Mouse (Mus musculus): ENCODE results near the gene Esrrg.

The Esrrg gene

DNA sequence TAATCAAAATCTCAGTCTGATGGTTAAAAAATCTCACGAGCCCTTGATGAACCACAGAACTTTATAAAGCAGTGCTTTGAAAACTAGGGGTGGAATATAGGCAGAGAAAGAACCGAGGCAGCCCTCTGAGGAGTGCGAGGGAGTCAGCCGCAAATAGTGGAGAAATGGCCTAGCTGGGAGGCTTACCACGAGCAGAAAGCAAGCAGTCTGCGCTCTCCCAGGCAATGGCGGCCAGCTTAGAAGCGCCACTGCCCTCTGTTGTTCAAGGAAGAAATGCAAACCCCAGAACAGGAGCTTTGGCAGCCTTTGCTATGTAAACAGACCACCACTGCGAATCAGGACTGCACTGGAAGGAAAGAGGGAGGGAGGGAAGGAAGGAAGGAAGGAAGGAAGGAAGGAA lies 365.8 kb downstream of the Esrrg start:
- no peak for DNase-seq (ENCODE audit: extremely low read depth, low read depth, low spot score)

DNA sequence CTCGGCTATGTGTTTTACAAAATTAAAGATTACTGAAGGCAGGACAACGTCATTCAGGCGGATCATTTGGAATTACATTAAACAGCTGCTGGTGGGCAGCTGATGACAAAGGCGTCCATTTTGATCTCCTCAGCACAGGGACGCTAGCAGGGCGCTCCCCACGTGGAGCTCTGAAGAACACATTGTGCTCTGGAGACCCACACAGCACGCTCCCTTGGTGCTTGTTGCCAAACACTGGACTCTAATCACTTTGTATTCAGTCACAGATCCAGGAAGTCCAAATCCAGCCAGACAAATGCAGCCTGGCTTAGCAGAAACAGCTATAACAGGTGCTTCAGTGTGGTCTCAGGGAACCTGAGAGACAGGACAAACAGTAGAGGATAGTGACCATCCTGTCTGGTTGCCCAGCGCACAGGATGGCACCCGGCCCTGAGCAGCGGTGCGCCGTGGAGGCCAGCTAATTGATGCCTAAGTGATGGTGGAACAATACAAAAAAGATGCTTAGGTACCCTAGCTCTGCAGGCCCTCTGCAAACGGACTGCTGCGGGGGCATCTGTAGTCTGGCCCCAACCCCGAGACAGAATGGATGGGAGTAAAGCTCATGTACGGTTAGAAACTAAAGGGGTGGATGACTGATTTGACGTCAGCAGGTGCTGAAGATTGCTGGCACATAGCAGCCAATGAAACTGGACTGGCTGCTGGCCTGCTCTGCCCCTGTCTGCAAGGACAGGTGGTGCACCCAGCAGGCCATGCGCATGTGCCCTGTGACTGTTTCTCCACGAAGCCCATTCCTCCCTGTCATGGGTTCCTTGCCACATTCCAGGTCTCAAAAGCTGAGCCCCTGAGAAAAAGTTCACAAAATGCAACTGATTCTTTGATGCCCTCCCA lies 367.1 kb downstream of the Esrrg start:
- DNase-seq (ENCODE audit: extremely low read depth, low read depth, low spot score), result no peak

DNA sequence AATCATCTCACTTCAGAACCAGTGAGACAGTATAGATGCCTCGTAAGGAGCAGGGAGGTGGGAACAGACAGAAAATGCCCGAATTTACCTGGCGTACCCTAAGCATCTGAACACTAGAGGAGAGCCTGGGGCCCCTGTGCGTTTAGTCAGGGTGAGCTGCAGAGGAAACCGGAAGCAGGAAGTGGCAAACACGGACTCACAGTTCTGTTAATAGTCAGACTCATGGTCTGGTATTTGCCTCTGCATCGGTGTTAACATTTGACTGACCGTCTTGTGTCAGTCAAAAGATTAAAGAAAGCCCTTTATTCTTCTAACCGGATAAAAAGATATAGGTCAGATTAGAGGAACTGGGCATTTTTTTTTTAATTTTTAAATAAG lies 367.8 kb downstream of the Esrrg start:
- no peak for DNase-seq (ENCODE audit: extremely low read depth, low read depth, low spot score)

DNA sequence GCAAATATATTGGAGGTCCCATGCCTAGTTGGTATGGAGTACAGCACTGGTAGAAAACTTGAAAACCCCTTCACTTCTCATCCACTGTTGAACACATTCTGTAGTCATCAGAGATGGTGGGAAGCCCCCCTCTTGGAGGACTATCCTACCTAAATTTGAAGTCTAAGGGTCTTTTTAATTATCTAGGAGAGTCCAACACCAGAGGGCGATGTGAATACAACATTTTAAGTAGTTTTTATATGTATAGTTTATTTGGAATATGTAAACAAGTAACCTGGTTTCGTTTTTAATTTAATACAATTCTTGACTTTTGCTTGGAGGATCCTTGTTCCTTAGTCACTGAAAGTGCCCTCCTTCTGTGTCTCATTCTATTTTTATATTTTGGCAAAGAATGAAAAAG lies 372.4 kb downstream of the Esrrg start:
- no peak for DNase-seq (ENCODE audit: extremely low read depth, low read depth, low spot score)

DNA sequence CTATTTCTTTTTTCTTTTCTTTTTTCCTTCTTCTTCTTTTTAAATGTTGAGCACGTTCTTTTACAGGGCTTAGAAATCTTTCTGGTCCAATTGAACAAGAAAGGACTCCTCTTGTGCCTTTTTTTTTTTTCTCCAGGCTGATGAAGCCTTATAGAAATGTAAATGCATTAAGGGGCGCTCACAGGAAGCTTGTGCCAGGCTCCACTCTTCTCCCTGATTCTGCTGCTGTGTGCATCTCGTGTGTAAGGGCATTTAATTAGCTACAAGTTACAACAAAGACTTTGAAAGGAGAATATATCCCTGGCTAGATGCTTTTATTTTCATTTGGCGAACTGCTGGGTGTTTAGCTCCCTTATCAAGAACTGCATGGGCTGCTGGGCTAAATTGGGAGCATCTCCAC lies 374.6 kb downstream of the Esrrg start:
- no peak for DNase-seq (ENCODE audit: extremely low read depth, low read depth, low spot score)

DNA sequence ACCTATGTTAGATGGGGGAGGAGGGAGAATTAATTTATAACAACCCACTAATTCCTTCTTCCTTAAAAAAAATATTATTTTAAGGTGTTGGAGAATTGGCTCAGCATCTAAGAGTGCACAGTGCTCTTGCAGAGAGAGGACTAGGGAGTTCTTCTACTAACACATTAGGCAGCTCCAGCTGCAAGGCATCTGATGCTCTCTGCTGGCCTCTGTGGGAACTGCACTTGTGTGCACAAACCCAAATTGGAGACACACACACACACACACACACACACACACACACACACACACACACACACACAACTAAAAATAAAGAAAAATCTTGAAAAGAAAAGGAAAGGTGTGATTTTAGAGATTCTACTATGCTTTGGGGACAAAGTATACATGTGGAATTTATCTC lies 381.6 kb downstream of the Esrrg start:
- no peak for DNase-seq (ENCODE audit: extremely low read depth, low read depth, low spot score)

DNA sequence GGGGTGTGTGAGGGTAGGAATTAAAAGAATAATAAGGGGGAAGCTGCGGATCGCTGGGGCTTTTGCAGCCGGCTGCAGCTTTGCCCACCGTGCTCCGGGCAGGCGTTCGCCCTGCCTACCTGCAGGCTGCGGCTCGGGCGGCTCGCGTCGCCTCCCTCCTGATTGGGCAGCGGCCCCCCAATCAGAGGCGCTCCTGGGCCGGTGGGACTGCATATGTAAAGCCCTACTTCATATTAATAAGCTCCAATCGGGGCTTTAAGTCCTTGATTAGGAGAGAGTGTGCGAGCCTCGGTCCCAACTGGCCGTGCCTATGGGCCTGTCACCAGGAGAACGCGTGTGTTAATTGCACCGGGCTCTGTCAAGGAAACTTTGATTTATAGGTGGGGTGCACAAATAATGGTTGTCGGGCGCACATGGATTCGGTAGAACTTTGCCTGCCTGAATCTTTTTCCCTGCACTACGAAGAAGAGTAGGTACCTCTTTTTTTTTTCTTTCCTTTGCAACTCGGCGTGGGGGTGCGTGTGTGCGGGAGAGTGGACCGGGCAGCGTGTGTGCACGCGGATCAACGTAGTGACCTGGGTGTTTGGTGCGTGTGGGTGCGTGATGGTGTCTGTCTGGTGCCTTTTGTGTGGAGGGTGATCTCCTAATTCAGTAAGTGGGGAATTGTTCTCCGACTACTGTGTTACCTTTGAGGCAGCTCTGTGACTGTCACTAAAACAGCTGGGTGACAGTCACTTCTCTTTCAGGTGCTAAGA lies 389.2 kb downstream of the Esrrg start:
- no peak for DNase-seq (ENCODE audit: extremely low read depth, low read depth, low spot score)

DNA sequence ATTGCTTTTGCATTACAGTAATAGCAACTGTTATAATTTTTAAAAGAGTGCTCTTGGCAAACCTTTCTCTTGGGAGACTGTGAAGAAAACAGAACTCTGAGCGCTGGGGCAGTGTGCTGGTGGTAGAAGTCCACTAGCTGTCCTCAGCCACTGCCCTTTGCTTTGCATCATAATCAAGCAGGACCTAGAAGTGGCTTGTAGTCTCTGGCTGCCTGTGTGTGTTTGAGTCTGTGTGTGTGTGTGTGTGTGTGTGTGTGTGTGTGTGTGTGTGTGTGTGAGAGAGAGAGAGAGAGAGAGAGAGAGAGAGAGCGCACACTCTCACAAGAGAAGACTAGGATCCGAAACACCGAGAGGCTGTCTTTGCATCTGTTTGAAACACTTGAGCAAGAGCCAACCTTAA lies 390.5 kb downstream of the Esrrg start:
- no peak for DNase-seq (ENCODE audit: extremely low read depth, low read depth, low spot score)

DNA sequence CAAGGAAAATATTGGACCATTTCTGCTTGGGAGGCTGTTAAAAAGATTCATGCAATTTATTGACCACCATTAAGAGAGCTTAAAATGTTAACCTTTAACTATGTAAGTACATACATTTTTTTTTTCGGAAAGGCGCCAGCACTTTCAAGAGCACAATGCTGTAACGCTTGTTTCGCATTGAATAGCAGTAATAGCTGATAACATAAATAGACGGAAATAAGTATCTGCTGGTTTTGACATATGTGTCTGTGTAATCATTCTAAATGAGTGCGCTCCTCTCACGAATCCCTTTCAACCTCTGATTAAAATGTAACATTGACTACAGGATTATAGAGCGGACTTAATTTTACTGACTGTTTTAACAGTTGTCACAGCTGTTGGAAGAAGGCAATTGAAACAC lies 391.6 kb downstream of the Esrrg start:
- DNase-seq (ENCODE audit: extremely low read depth, low read depth, low spot score), result no peak

DNA sequence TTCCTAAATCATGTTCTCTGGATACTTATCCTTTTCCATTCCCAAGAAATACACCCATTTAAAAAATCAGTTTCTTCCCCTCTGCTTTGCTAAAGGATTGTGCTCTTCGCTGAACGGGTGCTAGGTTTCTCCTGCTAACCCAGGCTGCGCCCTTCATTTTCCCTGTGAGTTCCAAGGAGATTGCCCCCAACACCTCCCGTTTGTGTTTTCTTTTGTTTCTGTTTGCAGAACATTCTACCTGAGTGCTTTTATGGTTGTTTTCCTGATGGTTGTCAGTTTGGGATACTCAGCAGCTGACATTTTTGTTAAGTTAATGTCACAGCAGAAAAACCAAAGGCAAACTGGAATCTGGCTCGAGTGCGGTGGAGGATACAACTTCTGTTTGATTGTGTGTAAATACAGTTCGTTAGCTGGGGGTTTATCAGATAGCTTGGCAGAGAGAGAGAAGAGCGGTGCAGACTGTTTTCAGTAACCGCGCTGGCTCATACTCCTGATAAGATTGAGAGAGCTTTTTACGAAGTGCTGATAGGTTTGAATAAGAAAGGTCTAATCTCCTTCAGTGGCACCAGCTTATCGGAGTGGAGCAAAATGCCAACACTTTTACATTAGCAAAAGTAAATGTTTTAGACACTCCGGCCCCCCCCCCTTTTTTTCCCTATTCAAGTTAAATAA lies 398.4 kb downstream of the Esrrg start:
- DNase-seq (ENCODE audit: extremely low read depth, low read depth, low spot score), result no peak

DNA sequence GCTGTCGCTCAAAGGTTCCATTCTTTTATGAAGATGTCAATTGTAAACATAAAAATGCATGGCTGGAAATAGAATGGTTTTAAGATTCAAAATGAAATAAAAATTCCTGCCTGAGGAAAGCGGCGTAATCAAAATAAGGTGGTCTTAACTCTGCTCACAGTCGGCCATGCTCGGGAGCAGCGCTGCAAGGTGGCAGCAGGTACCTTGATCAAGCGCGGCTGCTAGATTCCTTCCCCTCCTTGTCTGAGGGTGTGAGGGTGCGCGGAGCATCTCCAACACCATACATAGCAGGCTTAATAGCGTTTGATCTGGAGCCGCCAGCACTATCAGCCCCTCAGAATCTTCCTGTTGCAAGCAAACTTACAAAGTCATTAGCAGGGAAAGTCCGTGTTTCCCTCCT lies 399.9 kb downstream of the Esrrg start:
- no peak for DNase-seq (ENCODE audit: extremely low read depth, low read depth, low spot score)

DNA sequence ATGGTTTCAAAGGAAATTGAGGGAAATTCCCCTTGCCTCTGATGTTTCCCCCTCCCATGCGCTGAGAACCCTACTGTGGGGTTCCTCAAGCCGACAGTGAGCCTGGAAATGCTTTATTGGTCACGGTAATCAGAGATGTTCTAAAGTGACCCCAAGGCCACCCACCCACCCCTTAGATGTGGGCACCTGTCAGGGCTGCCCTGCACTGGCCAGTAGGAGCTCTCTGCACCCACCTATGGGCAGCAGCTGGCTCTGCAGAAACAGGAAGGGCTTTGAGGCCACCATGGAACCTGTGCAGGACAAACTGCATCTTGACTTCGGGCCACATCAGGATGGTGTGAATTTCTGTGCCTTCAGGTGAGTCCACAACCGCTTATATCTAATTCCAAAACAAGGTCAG lies 401.3 kb downstream of the Esrrg start:
- no peak for DNase-seq (ENCODE audit: extremely low read depth, low read depth, low spot score)

DNA sequence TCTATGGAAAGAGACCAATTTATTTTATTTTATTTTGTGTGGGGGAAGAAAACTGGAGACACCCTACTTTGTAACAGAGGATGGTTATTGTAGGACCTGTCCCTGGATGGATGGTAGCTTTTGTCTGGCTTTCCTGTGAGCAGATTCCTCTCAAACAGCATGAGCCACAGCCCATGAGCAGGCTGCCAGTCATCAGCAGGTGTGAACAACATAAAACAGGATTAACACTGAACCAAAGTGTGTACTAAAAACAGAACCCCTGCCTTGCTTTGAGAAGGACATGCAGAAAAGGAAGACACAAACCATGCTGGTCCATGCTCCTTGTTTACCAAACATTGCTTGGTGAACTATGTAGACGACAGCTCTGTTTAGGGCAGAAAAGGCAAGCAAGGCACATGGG lies 402.3 kb downstream of the Esrrg start:
- DNase-seq (ENCODE audit: extremely low read depth, low read depth, low spot score), result no peak

DNA sequence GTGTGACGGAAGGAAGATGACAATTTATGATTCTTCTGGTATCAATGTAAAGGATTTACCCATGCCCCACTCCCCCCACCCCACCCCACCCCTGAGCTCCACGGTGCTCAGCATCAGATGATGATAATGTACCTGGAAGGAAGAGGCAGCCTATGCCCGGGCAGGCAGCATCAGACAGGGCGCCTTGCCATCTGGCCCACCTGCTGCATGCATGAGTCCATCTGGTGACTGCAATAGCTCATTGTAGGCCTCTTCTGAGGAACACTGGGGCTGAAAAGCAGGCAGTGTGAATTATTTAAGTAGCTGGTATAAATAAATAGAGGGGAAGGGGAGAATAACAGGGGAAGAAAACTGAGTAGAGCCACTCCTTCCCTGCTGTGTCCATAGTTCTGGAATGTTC lies 405.8 kb downstream of the Esrrg start:
- DNase-seq (ENCODE audit: extremely low read depth, low read depth, low spot score), result no peak

DNA sequence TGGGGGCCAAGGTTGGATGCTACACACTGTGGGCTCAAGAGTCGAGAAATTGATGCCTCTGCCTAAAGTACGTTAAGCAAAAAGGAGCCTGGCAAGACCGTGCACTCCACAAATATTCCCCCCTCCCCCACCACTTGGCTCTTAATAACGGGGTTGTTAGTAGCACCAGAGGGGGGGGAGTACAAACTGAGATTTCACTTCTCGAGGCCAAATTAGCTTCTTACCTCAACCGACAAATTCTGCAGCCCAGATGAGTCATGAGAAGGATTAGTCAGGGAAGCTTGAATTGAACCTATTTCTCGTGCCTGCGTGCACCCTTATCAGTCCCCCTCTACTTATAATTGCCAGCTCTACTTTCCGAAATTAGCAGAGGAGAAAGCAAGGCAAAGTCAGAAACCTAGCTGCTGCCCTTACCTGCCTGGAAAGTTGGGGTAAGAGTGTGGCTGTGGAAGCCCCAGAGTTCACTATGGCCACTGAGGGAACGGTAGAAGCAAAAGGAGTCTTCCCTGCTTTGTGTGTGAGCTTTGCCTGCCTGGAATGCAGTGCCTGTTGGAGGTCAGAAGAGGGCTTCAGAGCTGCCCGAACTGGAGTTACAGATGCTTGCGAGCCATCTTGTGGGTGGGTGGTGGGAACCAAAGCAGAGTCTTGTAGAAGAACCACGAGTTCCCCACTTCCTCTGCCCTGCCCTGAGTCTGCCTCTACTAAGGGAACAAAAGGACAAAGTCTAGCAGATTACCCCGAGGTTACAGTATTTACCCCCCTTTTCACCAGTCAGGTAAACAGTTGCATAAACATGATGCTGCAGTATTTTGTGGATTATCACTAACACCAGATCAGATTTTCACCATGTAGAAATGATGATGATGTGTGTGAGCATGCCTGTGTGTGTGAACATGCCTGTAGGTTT lies 409.6 kb downstream of the Esrrg start:
- no peak for DNase-seq (ENCODE audit: extremely low read depth, low read depth, low spot score)

DNA sequence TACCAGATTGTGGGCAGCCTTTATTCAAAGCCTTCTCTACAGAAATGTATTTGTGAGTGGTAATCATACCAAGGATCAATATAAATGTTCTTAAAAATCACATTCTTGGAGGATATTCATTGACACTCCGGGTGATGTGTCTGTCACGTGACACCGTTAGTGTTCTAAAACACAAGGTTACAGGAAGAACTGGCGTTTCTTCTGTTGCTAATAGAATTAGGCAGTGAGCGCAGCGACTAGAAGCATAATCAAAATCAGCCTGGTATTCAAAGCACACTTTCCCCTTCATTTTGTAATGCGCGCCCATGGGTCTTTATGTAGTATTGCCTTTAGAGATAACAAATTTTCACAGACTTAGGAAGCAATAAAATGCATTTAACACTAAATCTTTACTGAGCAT lies 420.6 kb downstream of the Esrrg start:
- DNase-seq (ENCODE audit: extremely low read depth, low read depth, low spot score), result no peak

DNA sequence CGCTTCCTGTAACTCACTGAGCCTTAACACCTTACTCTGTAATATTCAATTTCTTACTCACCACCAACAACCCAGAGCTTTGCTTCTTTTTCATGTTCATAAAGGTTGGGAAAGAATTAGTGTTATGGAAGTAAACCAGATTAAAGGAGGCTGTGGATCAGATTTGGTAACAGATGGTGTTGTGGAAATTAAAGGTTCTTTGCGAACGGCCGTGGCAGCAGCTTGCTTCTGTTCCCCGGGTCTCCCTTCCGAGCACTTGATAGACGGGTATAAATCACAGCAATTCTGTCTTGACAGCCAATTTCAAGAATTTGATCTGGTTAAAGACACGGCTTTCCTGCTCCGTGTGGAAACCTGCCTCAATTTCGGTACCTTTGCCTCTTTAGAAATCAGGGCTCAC lies 421.5 kb downstream of the Esrrg start:
- DNase-seq (ENCODE audit: extremely low read depth, low read depth, low spot score), result no peak

DNA sequence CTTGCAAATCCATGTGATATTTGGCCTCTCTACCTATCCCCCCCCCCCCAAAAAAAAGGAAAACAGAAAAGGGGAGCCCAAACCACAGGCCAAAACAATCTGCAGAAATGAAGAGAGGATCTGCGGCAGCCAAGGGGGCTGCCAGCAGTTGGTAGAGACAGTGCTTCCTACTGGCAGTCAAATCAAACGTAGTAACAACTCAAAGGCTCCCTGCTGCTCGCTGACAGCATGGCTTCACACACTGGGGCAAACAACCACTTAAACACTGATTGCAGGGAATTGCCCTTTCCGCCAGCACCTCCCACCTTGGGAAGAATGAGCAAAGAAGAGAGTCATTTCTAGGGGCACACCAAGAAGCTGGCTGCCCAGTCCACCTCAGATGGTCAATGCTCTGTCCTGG lies 422.7 kb downstream of the Esrrg start:
- DNase-seq (ENCODE audit: extremely low read depth, low read depth, low spot score), result no peak

DNA sequence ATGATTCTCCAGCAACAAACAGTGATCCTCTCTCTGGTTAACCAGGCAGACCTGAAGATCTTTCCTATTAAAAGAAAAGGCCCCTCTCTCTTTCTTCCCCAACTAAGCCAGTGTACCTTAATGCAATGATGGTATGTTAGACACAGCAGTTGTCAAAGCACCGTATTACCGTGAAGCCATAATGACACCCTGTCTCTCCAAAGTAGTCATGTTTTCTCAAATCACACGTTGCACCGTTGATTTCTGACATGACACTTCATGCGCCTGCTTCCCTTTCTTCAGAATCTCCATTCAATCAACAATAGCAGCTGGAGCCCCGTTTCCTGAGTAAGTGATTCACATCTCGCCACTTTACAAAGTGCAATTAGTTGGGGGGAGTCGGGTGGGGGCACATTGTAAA lies 427.4 kb downstream of the Esrrg start:
- DNase-seq (ENCODE audit: extremely low read depth, low read depth, low spot score), result no peak

DNA sequence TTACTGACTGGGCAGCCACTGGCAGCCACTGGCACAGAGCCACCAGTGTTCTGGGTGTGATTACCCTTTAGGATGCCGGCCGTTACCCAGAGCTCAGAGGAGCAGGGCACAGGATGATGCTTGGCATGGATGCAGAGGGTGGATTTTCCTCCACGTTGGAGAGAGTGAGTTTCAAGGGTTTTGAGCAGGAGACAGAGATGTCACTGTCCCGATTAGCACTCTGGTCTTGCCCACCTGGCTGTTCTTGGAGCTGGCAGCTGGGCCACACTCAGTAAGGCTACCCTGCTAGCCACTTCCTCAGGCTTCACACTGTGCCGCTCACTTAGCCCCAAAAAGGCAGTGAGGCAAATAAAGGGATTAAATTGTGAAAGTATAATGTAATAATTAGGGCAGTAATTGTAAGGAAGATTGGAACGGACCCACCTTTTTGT lies 438.1 kb downstream of the Esrrg start:
- no peak for DNase-seq (ENCODE audit: extremely low read depth, low read depth, low spot score)

DNA sequence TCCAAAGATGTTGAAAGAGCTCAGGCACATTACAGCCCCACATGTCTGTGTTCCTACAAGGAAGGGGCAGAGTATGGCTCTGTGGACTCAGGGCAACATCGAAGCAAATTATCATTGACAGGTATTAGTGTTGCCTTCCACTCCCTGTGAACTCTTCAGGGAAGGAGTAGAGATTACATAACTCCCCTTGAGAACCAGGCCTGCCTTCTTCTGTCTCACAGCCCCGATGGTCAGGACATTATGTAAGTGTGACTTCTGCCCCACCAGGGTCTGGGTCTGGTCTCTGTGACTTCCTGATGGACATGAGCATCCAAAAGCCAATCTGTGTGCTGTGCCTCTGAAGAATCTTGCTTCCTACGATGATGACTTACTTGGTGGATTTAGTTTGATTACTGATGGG lies 438.6 kb downstream of the Esrrg start:
- no peak for DNase-seq (ENCODE audit: extremely low read depth, low read depth, low spot score)
